Mouse (Mus musculus) ovary, postnatal 10 days (tissue): ENCODE measurements around the gene Gadd45gip1.

ENCODE experiments used
- DNase-seq: peaks from one replicate; pipeline ENCODE4 v3.0.0; 2022; ENCODE audit warnings: low spot score

Gadd45gip1 gene

DNA sequence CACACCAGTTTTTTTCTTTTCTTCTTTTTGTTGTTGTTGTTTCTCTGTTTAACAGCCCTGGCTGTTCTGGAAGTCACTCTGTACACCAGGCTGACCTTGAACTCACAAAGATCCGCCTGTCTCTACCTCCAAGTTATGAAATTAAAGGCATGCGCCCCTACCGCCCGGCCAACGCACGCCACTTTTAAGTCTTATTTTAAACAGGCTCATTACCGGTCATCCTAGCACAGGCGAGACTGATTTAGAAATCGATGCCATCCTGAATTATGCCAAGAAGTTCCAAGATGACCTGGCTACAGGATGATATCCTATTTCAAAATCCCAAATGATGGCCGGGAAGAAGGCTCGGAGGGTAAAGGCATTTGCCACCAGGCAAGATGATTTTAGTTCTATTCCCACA lies at the start of gene Gadd45gip1:
Gadd45gip1 (plus strand) TSS at position 33 of the 400 bp plus-strand sequence.
- DNase-seq = no peak

DNA sequence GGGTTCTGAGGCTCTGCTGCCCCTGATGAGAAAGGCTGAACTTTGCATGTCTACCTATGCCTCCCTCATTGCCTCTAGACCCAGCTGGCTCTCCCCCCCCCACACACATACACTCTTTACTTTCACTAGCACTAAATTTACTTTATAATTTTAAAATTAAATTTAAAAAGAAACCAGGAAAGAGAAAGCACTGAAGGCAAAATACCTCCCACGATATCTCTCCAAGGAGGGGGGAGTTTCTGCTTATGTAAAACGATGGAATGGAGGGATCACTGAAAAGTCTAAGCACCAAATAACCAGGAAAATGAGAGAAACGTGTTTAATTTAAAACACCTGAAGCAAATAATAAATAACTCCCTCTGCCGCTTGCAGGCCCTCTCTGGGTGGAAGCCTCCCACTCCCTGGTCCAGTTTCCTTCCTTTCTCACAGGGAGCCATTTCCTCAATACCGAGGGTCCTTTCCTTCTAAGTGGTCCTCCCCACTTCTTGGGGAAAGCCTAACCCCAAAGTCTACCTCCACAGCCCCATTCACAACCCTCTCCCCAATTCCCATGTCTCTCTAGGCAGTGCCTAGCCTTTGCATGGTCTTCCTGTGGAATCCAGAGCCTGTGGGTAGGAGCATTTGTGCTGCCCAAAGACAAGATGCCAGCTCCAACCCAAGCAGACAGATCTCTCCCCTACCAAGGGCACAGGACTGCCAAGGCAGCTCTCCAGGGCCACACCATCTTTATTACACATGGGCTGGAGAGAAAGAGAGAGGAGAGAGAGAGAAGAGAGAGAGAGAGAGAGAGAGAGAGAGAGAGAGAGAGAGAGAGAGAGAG lies 49.4 kb upstream of the Gadd45gip1 start:
- no peak for DNase-seq

DNA sequence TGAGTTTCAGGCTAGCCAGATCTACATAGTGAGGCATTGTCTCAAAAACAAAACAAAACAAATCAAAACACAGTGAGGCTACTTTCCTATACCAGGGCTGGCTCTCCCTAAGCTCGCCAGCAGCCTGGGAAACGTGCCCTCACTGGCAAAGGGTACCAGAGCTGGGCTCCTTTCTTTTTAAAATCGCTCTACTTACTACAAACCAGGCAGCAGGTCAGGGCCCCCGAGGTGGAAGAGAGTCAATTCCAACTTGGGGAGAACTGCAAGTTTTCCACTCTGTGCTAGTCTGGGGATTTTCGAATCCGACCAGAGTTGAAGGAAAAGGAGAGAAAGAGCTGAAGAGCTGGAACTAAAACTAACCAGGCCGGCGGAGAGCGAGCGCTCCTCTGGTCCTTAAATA lies 48.6 kb upstream of the Gadd45gip1 start:
- DNase-seq = no peak

DNA sequence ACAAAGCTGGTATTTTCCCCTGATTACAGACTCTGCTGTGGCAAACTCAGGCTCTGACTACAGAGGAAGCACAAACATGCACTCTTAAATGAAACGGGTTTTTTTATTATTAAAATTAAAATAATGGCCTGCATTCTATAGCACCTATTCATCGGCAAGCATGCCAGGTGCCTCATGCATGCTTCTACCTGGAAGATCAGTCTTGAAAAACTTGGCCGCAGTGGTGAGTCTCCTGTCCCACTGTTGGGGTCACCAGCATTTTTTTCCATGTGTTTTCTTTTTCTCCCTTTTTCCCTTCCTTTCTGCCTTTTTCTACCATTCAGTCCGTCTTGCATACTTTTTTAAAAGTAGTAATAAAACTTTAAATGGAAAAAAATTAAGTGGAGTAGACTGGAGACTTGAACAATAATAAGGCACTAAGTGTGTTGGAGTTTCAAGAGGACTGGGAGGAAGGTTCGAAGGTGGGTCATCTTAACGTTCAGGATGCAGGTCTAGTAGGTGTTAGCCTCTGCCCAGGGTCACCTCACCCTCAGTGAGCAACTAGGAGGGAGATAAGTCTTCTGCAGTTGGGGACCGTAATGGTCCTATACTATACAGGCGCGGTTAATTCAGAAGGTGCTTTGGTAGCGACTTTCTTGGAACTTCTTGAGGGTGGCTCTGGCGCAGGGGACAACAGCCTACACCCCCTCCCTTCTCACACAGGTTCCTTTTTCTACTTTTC lies 48.0 kb upstream of the Gadd45gip1 start:
- no peak for DNase-seq

DNA sequence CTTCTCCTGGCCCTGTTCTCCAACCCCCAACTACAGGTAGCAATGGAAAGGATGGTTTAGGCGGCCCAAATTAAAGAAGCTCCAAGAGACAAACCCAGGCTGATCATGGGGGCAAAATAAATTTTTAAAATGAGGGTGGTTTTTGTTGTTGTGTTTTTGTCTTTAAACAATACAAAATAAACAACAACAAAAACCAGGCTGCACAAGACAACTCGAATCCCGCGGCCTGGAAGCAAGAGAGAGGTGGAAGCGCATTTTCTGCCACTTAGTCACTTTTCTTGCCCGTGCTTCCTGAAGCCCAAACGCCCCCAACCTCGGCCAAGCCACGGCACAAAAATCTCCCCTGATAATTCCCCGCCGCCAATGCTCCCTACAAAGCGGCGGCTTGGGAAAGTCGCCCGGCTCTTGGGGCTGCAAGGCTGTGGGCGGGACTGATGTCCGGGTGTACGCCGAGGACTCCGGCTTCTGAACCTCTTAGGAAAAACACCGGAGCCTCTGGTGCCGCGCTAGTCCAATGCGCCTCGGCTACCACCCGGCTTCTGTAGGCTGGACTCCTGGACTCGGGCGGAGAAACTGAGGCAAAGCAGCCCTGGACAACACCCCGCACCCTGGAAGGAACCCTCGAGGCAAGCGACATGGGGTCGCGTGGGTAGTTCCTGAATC lies 47.3 kb upstream of the Gadd45gip1 start:
- DNase-seq = no peak

DNA sequence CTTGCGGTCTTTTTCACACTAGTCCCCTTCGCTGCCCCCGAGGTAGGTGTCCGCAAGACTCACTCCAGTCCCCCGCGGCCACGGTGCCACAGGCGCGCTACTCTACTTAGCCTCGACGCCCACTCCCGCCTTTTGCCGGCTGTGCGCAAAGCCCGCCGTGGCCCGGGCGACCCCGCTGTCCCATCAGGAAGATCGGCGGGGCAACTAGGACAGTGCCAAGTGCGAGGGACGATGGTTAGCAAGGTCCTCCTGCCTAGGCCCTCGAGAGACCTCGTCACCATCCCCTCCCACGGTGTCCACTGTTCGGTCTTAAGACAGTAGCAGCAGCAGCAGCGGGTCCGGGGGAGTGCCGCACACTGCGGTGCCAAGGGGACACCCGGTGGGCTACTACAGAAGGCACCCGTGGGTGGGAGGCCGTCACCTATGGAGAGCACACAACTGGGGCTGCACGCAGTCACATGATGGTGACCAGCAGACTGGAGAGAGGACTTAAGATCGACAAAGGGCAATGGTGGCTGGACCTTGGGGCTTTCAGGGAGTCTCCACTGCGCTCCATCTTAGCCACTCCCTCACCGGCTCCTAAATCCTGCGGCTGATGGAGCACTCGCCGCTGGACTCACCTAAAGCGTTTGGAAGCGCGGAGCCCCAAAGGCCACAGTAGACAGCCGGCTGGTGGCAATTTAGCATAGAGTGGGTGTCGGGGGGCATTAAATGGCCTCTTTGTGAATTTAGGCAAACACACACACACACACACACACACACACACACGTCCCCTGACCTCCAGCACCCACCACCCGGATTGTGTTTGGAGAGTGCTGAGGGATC lies 46.4 kb upstream of the Gadd45gip1 start:
- no peak for DNase-seq

DNA sequence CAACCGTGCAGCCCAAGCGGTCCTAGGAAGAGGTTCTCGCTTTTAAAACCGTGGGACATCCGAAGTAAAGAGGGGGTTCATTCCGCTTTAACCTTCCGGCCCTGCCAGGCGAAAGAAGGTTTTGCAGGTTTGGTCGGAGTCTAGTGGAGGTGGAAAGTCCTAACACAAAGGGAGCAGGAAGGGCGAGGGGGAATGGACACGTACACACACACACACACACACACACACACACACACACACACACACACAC lies 45.9 kb upstream of the Gadd45gip1 start:
- no peak for DNase-seq

DNA sequence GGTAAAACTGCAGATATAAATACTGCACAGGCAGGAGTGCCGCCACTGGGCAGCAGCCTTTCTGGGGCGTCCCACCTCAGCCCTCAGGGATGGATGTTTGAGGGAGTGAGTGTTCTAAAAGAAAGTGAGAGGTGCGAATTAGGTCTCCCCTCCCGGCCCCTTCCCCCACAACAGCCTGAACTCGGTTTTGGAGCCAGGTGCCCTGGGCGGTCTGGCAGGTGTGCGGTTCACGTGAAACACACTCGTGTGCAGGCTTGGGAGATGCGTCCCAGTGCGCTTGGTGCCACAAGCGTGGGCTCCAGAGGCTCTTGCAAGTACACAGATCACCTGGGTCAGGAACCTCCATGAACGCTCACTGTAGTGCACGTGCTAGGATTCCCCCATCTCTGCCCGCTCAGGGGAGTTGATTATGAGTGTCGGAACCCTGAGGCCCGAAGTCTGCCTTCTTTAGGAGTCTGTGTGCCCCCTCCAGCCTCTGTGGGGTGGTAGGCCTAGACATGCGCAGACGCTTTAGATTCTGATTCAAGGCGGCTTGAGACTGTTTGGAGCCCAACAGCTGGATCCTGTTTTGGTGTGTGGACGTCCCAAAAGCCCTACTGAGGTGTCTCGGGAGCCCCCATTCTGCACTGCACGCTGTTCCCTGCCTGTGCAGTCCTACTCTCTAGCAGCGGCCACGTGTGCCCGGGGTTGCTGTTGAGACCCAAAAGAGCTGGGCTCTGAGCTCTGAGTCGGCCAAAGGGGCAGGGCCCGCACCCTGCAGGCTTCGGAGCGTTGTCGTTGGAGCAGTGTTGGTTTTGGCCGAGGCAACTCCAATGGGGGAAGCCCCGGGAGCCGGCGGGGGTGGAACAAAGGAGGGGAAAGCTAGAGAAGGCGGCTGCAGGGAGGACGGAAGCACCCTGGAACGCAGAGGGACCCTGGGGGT lies 45.3 kb upstream of the Gadd45gip1 start:
- no peak for DNase-seq

DNA sequence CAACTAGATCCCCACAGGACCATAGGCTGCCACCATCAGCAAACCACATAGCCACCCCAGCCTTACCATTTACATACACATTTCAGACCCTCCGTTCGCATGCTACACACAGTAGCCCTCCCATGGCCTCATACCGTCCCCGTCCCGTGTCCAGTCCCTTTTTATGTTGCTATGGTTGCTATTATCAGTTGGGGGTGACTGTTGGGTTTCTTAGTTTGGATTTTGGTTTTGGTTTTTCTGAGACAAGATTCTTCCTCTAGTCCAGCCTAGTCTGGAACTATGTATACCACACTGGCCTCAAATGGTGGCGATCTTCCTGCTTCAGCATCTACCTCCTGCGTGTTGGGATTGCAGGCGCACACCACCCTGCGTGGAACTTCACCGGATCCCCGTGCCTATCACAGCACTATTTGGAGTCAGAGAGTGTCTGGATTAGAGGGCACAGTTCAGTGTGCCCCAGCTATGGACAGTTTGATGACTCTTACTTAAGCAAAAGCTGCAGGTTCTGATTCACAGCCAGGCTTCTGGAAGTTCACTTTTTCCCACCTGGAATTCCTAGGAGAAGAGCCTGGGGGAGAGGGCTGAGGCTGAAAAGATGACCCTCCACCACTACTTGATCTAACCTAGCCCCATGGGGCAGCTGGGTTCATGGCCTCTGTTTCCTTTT lies 44.4 kb upstream of the Gadd45gip1 start:
- DNase-seq = no peak

DNA sequence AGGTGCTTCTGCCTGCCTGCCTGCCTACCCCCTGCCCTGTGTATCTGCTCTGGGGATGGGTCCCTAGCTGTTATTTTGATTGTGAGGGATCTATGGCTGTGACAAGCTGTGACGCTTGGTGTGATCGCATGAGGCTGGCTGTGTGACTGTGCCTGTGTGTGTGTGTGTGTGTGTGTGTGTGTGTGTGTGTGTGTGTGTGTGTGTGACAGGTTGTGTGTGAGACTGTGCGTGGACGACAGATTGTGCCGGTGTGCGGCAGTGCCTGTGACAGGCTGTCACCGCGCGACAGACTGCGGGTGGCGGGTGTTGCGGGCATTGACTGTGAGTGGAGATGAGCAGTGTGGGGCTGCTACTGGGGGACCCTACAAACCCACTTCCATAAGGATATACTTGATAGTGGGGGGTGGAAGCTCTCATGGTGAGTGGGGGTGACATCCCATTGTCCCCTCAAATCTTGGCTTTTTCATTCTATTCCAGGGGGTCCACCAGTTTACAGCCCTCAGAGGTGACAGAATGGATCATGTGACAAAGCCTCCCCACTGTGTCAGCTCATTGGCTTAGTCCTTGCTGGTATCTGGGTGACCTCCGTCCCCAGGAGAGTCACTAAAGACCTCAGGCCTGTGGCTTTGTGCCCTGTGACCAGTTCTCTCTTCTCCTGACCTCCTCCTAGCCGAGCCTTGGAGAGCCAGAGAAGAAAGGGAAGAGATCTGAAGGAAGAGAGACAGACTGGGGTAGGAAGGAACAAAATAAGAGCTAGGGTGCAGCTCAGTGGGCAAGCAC lies 43.6 kb upstream of the Gadd45gip1 start:
- DNase-seq = no peak

DNA sequence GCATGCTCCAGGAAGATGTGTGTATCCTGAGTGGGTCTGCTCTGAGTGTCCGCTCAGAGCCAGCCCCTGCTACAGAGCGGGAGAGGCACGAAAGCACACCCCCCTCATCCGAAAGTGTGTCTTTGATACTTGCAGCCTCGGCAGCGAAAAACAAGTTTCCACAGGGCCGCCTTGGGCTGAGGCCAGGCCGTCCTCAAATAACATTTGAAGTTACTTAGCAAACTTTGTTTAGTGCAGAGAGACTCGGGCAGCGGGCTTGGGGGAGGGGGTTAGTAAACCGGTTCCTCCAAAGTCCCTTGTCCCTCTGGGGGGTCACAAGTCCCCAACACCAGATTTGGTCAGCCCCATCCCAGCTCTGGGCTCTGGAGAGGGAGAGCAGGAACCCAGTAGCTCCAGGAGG lies 42.4 kb upstream of the Gadd45gip1 start:
- no peak for DNase-seq

DNA sequence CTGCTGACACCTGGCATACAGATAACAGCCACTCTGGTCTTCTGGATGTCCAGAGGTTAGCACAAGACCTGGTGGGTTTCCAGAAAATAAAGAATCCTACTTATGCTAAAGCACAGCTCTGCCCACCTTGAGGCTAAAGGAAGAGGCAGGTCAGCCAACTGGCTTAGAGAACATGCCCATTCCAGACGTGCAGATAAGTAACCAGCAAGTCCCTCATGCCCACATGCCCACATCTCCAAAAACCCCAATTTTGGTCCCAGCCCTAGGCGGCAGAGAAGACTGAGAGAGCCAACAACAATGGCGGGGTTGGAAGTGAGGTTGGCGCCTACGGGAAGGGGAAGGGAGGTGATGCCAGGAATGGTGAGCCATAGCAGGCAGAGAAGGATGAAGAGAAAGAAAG lies 42.0 kb upstream of the Gadd45gip1 start:
- no peak for DNase-seq

DNA sequence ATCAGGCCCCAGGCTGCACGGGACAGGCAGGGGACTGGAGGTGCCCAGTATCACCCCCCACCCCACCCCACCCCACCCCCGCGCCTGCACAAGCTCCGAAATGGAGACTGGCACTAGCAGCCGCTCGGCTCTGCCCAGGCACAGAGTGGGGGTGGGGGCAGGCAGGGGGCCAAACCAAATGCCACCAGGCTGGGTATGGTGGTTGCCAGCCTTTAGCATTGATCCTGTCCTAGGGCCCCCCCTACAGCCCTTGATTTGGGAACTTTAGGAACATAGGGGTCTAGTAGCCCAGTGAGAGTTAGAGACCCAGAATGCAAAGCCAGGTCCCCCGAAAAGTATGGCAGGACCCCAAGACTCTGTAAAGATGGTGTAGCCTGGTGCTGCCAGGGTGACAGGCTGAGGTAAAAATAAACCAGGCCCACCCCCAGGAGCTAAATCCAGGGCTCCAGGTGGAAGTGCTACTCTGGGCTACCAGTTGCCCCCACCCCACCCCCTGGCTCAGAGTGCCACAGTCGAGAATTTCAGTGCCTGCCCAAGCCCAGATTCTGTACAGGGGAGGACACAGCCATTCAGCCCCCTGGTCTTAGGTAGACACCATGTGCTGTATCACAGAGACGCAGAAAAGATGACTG lies 41.4 kb upstream of the Gadd45gip1 start:
- no peak for DNase-seq

DNA sequence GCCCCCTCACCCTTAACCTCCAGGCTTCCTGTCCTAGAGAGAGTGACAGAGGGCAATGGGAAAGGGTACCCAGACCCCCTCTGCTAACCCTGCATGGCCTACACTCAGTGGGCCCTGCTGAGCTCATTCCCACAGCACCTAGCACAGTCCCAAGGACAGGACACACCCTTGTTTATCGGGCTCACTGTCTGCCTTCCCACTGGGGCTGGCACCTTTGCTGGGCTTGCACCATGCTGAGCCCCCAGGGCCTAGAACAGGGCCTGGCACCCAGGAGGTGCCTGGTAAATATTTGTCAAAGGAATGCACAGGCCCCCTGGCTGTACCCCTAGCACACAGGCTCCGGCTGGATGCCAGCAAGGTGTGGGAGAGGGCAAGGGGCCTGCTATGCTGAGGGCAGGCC lies 40.8 kb upstream of the Gadd45gip1 start:
- DNase-seq = no peak

DNA sequence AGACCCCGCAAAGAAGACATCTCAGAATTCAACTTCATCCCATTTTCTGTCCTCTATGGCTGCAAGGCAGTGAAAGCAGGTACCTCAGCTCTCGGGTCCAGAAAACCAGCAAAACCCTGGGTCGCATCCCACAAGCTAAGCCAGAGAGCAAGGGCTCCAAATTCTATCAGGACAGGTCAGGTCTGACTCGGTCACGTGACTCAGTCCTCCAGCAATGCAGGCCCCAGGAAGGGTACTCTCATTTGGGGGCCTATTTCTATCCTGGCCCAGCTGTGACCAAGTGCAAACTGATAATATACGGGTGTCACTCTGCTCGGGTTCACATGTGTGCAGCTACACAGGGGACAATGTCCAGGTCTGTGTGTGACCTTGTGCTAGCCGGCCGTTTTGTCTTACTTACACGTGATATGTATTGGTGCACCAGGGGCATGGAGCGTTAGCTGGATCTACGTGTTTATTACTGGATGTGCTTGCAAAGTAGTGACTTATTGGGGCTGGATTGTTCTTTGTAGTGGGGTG lies 38.8 kb upstream of the Gadd45gip1 start:
- DNase-seq = no peak

DNA sequence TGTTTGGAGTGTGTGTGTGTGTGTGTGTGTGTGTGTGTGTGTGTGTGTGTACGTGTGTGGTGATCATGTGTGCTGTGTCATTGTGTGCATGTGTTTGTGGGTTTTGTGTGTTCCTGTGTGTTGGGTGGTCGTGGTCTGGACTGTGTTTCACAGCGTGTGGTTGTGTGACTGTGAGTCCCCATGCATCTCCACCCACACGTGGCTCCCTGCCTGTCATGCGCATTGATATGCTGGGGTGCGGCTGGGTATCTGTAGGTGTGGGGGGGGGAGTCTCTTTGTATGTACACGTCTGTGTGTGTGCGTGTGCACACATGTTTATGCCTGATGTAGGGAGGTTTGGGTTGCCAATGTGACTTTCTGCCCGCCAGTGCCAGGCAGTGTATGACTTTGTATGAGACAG lies 38.2 kb upstream of the Gadd45gip1 start:
- DNase-seq = no peak

DNA sequence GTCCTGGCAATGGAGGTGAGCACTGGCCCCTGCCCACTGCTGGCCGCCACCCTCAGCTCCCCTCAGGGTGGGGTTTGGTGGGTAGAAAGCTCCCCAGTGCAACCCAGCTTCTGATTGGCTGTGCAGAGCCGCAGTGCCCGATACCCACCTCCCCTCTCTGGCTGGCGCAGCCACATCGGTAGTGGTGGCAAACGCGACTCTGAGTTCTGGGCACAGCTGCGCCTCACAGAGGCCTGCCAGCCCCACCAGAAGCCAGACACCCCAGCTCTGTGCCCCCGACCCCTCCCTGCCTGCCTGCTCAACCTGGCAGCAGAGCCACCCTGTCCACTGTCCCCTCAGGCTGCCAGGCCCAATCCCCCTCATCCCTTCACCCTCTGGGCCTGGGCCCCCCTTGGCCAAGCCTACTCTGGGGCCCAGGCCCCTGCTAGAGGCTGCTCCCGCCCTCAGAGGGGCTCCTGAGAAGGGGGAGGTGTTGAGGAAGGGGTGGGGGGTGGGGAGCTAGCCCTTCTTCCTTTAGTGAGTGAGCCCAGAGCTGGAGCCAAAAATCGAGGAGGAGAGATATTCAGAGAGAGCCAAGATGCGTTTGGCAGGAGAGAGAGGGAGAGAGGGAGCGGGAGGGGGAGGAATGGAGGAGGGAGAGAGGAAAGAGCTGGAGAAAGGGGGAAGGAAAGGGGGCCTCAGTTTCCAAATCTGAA lies 37.4 kb upstream of the Gadd45gip1 start:
- DNase-seq = no peak

DNA sequence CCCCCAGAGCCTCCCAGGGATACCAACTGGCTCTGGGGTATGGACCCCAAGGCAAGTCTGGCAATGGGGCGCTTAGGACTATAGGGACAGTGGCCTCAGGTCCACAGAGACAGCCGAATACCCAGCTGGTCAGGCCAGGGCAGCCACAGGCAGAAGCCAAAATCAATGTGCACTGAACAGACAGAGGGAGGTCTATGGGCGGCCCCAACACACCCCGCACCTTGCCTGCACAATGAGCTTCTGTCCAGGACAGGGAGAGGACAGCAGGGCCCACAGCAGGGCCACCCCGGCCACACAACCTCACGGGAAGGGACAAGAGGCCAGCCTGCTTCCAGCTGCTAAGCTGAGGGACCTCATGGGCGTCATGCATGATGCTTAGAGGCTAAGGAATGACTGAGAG lies 36.8 kb upstream of the Gadd45gip1 start:
- no peak for DNase-seq
